Mouse (Mus musculus) G1E (cell line): ENCODE results near the gene Dusp5. TPM values are rescaled to one million over a fixed set of nuclear protein-coding genes. Genes with fewer than 3 reads are reported as not detected.
"Not testable (repeated sequence)": the region's sequence is repeated elsewhere in the genome, so short reads cannot be mapped to it uniquely, and the experiment has no call there.

ENCODE experiments used
- ATAC-seq: 2 replicates; pipeline ENCODE4 v1.8.0; 2016; ENCODE audit warnings: mild to moderate bottlenecking; ENCODE audit not compliant: insufficient number of reproducible peaks, poor library complexity, low FRiP score, severe bottlenecking; ENCODE audit errors: extremely low read depth
- DNase-seq: peaks from one replicate; pipeline ENCODE4 v3.0.0; 2012; ENCODE audit warnings: low spot score
- H3K27me3 ChIP-seq: 2 replicates; pipeline ENCODE4 v1.6.1; 2012; ENCODE audit warnings: mild to moderate bottlenecking, low read length, inconsistent platforms; ENCODE audit not compliant: insufficient read depth
- H3K36me3 ChIP-seq: replicated peaks from 2 replicates; pipeline ENCODE3; 2012; ENCODE audit warnings: mild to moderate bottlenecking, inconsistent platforms
- H3K4me1 ChIP-seq: 2 replicates; pipeline ENCODE4 v1.6.1; 2012; ENCODE audit warnings: low read depth, low read length, inconsistent platforms, mixed read lengths; ENCODE audit not compliant: insufficient read depth
- H3K4me3 ChIP-seq: 2 replicates; pipeline ENCODE4 v1.5.1; 2012; ENCODE audit warnings: low read depth, mild to moderate bottlenecking, inconsistent platforms, low read length, moderate library complexity, mixed read lengths
- H3K9me3 ChIP-seq: replicated peaks from 2 replicates; pipeline ENCODE4 v1.6.1; 2012; ENCODE audit warnings: inconsistent platforms
- CTCF ChIP-seq: IDR thresholded peaks from 2 replicates; pipeline ENCODE4 v1.5.1; 2012; ENCODE audit warnings: low read depth, low read length, inconsistent platforms, mixed read lengths
- GATA1 ChIP-seq: IDR thresholded peaks from 2 replicates; pipeline ENCODE4 v1.6.1; 2012; ENCODE audit warnings: borderline replicate concordance, low read length, inconsistent platforms, mixed read lengths
- GATA2 ChIP-seq: IDR thresholded peaks from 2 replicates; pipeline ENCODE4 v1.6.1; 2012; ENCODE audit warnings: low read depth, low read length, inconsistent platforms, borderline replicate concordance
- POLR2AphosphoS5 ChIP-seq: IDR thresholded peaks from 2 replicates; pipeline ENCODE4 v1.6.1; 2012; ENCODE audit warnings: low read depth, low read length, inconsistent platforms; ENCODE audit not compliant: insufficient replicate concordance
- TAL1 ChIP-seq: conservative IDR thresholded peaks from 2 replicates; pipeline ENCODE4 v1.6.1; 2012; ENCODE audit warnings: low read depth, low read length, inconsistent platforms, mixed read lengths
- polyA plus RNA-seq: library from polyadenylated mRNA; stranded (reverse); fragments of >175 nt; gene quantifications from 2 replicates; pipeline ENCODE4 v1.2.3, GENCODE M21; 2012
- total RNA-seq, 2 experiments: library from RNA; stranded (forward) in 1 of 2; stranded (reverse) in 1 of 2; fragments of 200-1000 nt in 1 of 2; fragments of >200 nt in 1 of 2; fragmentation: Nextera tagmentation in 1 of 2; gene quantifications; 2 replicates each; pipeline ENCODE4 v1.2.3; 2014 to 2017

Gene Dusp5
- total and polyA plus RNA-seq, 3 experiments = 0.03 to 0.05 TPM; not detected in 1

DNA sequence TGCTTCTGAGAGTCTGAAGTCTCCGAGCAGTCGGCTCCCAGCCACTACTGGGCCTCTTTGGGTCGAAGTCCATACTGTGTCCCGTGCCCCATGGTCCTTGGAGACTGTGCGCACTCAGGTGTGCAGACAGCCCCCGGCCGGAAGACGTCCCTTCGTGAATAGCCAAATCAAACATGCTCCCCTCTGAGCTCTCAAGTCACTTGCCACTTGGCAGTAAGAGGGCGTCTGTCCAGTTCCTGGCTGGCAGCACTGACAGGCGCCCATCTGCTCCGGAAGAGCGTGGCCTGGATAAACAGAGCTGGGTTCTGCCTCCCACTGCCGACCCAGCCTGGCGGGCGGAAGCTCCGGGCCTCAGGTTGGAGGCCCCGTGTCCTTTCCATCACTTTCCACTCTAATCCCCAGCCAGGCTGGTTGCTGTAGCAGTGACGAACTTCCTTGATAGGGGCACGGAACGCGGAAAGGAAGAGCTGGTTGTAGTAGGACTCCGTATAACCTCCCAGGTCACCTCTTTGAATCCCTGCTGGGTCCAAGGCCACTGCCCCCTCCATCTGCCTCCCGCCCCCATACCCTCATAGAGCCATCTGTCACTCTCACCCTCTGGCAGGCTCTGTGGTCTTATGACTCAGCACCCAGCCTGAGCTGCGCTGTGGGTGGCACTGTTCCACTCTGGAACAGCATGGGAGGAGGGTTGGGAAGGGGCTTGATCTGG lies 28.5 kb upstream of the Dusp5 start:
- DNase-seq (no peak), ATAC-seq (no peak)
- Histone ChIP-seq H3K27me3 (peaks cover 6% of the 10 kb centered on the region), H3K4me3 (no peak overlapping the region), H3K9me3 (no peaks in the 10 kb centered on the region), H3K4me1 (no peaks in the 10 kb centered on the region), H3K36me3 (no peaks in the 10 kb centered on the region)
- TF ChIP-seq GATA2 = no peak
- TF ChIP-seq GATA1 = no peak

DNA sequence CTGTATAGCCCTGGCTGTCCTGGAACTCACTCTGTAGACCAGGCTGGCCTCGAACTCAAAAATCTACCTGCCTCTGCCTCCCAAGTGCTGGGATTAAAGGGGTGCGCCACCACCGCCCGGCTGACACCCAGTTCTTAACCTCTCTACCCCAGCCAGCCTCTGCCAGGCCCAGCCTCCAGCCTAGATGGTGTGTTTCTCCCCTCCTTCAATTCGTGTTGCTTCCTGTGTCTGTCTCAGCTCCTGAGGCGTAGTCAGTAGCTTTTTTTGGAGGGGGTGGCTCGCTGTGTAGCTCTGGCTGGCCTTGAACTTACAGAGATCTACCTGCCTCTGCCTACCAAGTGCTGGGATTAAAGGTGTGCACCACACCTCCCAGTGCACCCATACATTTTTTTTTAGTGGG lies 27.7 kb upstream of the Dusp5 start:
- H3K4me1 ChIP-seq, ATAC-seq, H3K9me3 ChIP-seq, H3K27me3 ChIP-seq, H3K4me3 ChIP-seq, H3K36me3 ChIP-seq, DNase-seq: not testable (repeated sequence)

DNA sequence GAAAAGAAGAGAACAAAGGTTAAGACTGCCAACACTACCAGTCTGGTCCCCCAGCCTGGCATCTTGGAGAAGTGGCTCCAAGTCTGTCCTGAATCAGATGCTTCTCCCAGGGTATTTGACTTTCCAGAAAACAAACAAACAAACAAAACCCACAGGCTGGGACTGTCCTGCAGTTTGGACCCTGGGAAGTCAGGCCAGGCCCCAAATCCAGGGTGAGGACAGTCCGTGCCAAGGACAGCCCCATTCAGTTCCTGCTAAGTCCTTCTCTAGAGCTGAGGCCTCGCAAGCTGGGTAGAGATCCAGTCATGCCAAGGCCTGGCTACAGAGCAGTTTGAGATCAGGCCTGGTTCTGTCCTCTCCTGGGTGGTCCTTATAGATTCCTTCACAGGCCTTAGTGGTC lies 27.1 kb upstream of the Dusp5 start:
- Histone ChIP-seq H3K27me3 (peaks cover 6% of the 10 kb centered on the region), H3K36me3 (no peaks in the 10 kb centered on the region), H3K9me3 (no peaks in the 10 kb centered on the region), H3K4me1 (no peaks in the 10 kb centered on the region), H3K4me3 (no peak overlapping the region)
- DNase-seq = no peak
- no peak for ATAC-seq
- TF ChIP-seq GATA2 = no peak
- no peak for TF ChIP-seq TAL1
- no peak for TF ChIP-seq POLR2AphosphoS5
- TF ChIP-seq GATA1 = no peak
- no peak for TF ChIP-seq CTCF

DNA sequence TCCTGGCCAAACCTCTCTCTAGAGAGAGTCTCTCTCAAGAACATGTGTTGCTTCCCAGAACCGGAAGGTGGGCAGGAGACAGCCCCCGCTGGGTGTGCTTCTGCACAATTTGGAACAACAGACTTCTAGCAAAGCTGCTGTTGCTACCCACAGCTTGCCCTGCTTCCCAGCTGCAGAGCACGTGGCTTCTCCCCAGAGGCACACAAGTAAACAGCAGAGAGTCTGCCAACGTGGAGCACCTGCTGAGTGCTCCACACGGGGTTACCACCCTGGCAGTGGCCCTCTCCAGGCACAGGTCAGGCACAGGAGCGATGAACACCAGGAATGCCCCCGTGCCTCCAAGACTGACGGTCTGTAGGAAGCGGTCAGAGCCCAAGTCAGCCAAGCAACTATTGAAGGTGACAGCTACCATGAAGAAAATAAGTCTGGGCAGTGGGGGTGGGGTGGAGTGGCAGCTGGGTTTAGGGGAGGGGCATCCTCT lies 26.0 kb upstream of the Dusp5 start:
- no peaks in the 10 kb centered on the region for H3K36me3 ChIP-seq
- TF ChIP-seq TAL1 = no peak
- TF ChIP-seq CTCF = no peak
- no peak for TF ChIP-seq GATA2
- TF ChIP-seq POLR2AphosphoS5 = no peak
- no peak for TF ChIP-seq GATA1
- H3K4me3 ChIP-seq = no peak overlapping the region
- H3K4me1 ChIP-seq = no peaks in the 10 kb centered on the region
- peaks cover 9% of the 10 kb centered on the region for H3K27me3 ChIP-seq
- no peak for DNase-seq
- no peaks in the 10 kb centered on the region for H3K9me3 ChIP-seq
- no peak for ATAC-seq

DNA sequence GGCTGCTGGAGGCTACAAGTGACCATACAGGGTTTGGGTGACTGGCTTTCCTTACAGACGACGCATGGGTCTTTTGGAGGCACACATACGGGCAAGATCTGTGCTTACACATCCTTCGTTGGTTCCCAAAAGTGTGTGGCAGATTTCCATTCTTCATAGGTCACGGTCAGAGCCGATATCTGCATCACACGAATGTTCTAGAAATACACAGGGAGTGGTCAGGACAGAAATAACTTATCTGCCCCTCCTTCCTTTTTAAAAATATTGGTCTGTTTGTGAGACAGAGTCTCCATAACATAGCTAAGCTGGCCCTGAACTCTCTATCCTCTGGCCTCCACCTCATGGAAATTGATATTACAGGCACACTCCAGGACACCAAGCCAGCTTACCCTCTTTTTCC lies 24.7 kb upstream of the Dusp5 start:
- ATAC-seq (no peak), DNase-seq (no peak)
- Histone ChIP-seq H3K36me3 (no peaks in the 10 kb centered on the region), H3K9me3 (no peaks in the 10 kb centered on the region), H3K27me3 (peaks cover 9% of the 10 kb centered on the region), H3K4me3 (no peak overlapping the region), H3K4me1 (no peaks in the 10 kb centered on the region)
- no peak for TF ChIP-seq GATA1
- TF ChIP-seq GATA2 = no peak
- no peak for TF ChIP-seq CTCF
- no peak for TF ChIP-seq TAL1
- TF ChIP-seq POLR2AphosphoS5 = no peak

DNA sequence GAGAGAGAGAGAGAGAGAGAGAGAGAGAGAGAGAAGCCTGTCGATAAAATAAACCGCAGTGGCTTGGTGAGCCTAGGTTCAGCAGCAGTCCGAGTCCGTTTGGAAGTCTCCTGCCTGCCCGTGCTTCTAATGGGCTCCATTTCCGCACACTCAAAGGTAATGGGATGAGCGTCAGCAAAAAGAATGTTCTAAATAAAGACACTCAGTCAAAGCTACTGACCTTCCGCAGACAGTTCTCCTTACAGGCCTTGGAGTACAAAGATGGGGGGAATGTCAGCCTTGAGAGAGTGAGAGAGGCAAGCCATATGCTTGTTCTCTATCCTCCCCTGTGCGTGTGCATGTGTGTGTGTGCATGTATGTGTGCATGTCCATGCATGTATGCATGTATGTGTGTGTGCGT lies 23.2 kb upstream of the Dusp5 start:
- H3K27me3 ChIP-seq = peaks cover 5% of the 10 kb centered on the region
- no peaks in the 10 kb centered on the region for H3K36me3 ChIP-seq
- no peaks in the 10 kb centered on the region for H3K4me1 ChIP-seq
- no peak for DNase-seq
- TF ChIP-seq TAL1 (no peak), GATA2 (no peak), CTCF (no peak), GATA1 (no peak), POLR2AphosphoS5 (no peak)
- no peaks in the 10 kb centered on the region for H3K9me3 ChIP-seq
- no peak for ATAC-seq
- no peak overlapping the region for H3K4me3 ChIP-seq

DNA sequence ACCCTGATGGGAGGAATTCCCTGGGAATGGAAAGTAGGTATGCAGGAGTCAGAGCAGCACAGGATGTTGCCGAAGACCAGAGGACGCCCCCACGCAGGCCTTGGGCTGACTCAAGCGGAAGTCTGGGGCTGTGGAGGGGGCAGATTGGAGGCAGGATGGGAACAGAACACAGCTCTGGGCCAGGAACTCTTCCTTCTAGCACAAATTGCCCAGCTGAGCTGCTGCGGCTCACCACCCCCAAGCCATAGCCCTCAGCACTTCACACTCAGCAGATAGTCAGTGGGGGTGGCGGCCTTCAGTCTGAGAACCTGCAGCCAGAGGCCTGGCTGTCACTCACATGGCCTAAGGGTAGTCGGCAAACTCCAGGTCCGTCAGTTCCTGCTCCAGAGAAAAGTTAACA lies 21.4 kb upstream of the Dusp5 start:
- no peaks in the 10 kb centered on the region for H3K4me1 ChIP-seq
- H3K36me3 ChIP-seq = no peaks in the 10 kb centered on the region
- H3K9me3 ChIP-seq = no peaks in the 10 kb centered on the region
- H3K4me3 ChIP-seq = no peak overlapping the region
- DNase-seq (no peak), ATAC-seq (no peak)
- peaks cover 7% of the 10 kb centered on the region for H3K27me3 ChIP-seq
- no peak for TF ChIP-seq GATA2
- no peak for TF ChIP-seq TAL1
- TF ChIP-seq GATA1 = no peak
- TF ChIP-seq CTCF = no peak
- no peak for TF ChIP-seq POLR2AphosphoS5
